Mouse (Mus musculus) kidney, adult 18-20 months (tissue): Measurements from ENCODE around the gene Spon1.

ENCODE experiments used
- DNase-seq: peaks from one replicate; pipeline ENCODE4 v3.0.0; 2021

Spon1 gene

GRCm38 (mm10) chr7:113791991-113792390 lies 26.2 kb downstream of the Spon1 start:
- DNase-seq = no peak

DNA sequence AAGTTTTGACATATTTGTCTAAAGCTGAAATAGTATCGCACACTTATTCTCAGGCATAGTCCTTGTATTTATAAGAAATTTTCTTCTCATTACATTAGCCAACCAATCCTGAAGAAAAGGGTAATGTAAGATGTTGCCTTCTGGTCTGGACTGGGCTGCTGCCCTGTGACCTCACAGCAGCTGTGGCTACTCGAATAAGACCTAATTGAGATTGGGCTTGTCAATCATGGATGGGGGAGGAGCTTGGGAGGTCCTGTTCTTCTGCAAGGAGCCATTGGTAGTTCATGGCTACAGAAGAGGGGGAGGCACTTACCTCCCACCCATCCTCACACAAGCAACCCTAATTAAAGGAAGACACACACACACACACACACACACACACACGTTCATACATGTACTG lies 27.1 kb downstream of the Spon1 start:
- no peak for DNase-seq

DNA sequence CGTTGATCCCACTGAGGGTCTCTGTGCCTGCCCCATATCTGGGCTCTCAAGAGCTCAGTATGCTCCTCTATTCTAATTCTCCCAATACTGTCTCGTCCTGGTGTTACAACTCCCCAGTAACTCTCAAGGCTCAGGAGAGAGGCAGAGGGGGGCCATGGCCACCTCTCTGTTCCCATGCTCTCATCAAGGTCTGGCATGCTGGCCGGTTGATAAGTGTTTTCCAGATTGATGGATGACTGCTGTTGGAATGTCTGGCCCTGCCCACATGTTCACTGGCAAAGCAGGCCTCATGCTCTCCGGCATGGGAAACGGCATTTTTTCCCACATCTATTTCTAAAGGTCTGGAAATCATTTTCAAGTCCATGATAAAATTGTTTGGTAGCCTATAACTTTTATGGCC lies 29.4 kb downstream of the Spon1 start:
- DNase-seq = no peak

DNA sequence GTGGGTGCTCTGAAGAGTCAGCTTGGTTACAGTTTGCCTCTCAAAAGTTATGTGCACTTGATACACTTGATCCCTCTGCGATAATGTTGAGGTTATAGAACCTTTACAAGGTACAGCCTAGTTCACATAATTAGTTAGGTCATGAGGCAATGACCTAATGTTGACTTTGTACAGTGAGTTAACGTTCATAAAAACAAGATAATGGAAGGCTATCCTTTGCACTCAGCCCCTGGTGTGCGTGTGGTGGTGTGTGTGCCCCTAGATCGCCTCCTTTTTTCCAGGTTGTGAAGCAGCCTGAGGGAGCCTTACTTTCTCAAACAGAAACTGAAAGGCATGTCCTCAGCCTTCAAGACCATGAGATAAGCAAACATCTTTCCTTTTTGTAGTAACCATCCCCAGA lies 31.3 kb downstream of the Spon1 start:
- DNase-seq = no peak

- no peak for DNase-seq
These were observed 32.9 kb downstream of the Spon1 start for GRCm38 (mm10) chr7:113798605-113799255.

DNA sequence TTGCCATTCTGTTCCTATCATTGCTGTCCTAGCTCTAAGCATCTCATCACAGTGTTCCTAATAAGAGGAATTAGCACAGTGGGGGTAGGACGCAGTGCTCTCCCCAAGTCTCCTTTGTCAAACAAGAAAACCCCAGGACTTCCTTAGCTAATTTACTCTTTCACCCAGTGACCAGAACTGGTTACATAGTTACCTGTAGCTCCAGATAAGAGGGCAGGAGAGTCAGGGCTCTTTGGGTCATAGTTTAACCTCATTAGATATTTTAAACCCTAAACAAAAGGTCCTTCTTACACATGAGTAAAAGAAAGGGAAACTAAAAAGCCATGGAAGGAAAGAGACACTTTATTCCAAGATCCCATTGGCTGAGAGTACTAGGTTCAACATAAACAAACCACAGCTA lies 44.0 kb downstream of the Spon1 start:
- DNase-seq = no peak

GRCm38 (mm10) chr7:113811376-113812158 lies 45.8 kb downstream of the Spon1 start:
- no peak for DNase-seq

GRCm38 (mm10) chr7:113814101-113814779 lies 48.4 kb downstream of the Spon1 start:
- no peak for DNase-seq

DNA sequence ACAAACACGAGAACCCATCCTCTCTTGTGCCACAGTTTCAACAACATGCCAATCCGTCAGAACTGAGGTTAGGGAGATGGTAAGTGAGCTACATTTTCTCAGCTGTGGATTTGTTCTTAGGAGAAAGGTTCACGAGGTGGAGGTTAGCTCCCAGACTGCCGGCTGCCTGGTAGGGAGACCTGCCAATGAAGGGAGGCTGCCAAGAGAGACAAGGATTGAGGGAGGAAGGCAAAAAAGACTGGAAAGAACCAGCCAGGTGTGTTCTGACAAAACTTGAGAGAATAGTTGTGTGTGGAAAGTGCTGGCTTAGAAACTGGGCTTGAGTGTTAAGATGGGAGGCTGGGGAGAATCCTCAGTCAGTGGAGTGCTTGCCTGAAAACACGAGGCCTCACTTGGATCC lies 49.9 kb downstream of the Spon1 start:
- DNase-seq = no peak

DNA sequence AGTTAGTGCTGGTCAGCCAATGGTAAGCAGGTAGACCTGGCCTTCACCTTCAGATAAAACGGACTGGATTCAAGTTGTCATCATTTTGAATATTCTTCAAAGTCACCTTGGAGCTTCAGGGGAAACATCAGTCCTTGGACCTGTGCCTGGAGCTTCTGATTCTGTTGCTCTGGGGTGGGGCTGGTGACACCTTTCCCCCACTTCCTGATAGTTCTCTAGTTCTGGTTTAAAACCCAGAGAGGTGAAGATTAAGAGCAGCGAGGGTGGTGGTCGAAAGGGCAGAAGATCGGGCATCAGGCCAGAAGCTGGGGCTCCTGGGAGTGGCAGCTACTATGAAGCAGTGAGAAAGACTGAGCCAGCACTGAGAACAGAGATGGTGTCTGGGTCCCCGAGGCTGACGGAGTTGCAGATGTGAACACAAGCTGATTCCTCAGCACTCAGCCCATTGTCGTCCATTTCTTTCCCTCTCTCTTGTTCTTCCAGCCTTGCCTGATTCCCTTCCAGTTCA lies 51.1 kb downstream of the Spon1 start:
- DNase-seq = no peak

DNA sequence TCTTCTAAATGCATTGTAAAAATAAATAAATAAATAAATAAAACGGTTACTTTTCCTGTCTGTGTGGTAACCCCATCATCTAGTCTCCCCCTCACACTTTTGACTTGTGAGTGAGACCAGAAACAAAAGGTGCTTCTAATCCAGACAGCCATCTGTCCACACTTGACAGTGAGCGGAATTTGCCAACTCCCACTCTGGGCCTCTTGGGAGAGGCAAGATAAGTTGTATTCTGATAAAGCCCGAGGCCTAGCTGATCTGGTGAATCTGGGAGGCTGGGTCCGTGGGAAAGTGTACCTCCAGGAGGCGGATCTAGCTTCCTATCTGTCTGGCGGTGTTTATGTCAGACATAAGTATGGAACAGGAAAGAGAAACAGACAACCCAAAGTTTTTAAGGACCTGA lies 52.3 kb downstream of the Spon1 start:
- DNase-seq = no peak

DNA sequence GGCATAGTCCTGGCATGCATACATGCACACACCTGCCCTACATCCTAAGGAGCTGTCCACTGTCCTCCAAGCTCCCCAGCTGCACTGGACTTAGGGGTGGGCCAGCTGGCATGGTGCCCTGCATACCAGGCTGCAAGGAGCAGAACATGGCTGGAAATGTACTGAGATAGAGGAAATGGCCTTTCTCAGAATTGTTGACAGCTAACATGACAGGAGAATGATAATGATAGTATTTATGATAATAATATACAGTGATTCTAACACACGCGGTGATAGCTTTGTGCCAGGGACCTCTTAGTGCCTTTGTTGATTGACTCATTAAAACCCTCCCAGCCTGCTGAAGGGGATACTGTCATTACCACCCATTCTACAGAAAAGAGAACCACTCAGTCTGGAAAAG lies 54.4 kb downstream of the Spon1 start:
- no peak for DNase-seq

DNA sequence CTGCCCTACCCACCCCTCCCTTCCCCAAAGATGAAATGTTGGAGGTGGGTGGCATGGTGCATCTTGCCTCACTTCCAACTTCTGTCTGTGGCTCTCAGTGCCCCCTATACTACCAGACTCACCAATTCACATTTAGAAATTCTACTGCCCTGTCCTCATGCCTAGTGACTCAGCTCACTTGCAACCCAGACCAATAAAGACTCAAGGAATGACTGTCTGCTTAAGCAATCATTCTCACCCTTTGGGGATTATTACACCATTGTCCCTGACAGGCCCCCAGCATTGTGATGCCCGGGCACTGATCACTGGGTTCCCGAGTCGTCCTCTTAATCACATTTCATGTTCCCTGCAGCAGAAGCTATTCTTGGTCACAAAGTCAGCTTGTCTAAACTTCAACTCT lies 57.2 kb downstream of the Spon1 start:
- no peak for DNase-seq

- no peak for DNase-seq
These were observed 58.9 kb downstream of the Spon1 start for GRCm38 (mm10) chr7:113824651-113825050.

DNA sequence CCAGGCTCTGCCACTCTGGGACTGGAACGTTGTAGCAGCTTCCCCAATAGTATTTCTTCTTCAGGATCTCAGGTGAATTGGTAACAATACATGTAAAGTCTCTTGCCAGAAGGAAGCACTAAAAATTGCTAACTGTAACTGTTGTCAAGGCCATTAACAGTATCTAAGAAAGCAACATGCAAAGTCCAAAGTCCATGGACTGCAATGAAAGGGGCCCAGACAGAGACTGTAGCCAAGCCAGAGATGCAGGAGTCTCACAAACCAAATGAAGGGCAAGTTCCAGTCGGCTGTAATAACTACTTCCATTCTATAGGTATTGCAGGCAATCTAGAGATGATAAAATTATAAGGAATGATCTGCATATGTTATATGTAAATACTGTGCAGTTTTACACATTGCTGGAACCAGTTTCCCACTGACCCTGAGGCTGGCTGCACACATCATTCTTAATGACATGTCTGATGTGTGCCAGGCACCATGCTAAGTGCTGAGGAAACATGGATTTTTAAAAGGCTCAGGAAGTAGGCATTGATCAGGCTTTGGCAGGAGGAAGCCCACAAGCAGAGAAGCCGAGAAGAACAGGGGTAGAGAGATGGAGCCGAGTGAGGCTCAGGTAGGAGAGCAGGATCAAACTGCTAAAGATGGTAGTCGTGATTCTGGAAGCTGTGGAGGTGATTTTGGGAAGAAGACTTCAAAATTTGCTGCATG lies 59.9 kb downstream of the Spon1 start:
- no peak for DNase-seq

GRCm38 (mm10) chr7:113826510-113826909 lies 60.7 kb downstream of the Spon1 start:
- no peak for DNase-seq

DNA sequence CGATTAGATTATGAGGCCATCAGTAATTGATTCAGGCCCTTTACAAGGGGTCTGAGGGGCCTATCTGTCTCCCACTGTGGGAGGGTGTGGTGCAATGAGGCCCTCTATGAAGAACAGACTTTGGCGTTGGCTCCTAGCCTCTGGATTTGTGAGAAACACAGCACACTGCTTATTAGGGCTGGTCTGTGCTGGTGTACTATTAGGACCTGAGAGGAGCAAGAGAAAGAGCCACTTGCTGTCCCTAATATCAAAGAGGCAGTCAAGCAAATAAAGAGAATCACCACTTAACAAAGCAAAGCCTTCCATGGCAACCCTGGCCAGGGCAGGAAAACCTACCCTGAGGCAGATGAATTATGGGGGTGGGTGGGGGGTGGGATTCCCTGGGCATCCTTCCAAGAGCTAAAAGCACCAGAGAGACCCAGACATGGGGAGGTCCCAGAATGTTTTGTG lies 62.3 kb downstream of the Spon1 start:
- no peak for DNase-seq

DNA sequence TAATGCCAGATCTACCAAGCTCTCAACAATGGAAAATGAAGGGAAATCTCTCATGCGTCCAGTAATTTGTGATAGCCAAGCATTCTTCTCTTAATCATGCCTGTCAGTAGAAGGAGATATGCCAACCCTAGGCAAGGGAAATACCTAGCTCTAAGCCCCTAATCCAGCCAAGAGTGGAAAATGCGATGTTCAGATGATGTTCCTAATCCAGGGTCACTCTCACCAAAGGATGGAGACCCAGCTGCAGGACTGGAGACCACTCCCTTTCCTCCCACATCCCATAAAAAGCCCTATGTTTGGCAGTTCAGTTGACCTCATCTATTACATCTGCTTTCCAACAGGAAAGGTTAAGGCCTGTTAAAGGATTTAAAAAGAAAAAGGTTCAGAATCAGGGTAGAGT lies 62.8 kb downstream of the Spon1 start:
- no peak for DNase-seq

GRCm38 (mm10) chr7:113837151-113837550 lies 71.4 kb downstream of the Spon1 start:
- DNase-seq = no peak

DNA sequence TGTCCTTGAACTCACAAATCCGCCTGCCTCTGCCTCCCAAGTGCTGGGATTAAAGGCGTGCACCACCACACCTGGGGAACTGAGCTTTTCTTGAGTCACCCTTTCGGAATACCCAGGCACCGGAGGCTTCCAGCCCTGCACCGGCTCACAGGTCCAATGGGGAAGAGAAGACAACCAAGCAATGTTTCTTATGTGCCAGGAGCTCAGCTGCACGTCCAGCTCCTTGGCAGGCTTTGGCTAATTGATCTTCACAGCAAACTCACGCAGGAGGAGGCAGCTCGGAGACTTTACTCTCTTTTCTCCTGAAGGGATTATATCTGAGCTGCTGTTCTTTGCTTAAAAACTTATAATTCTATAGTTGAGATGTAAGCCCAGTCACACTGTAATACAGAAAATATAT lies 73.6 kb downstream of the Spon1 start:
- no peak for DNase-seq

GRCm38 (mm10) chr7:113841521-113841920 lies 75.7 kb downstream of the Spon1 start:
- no peak for DNase-seq

DNA sequence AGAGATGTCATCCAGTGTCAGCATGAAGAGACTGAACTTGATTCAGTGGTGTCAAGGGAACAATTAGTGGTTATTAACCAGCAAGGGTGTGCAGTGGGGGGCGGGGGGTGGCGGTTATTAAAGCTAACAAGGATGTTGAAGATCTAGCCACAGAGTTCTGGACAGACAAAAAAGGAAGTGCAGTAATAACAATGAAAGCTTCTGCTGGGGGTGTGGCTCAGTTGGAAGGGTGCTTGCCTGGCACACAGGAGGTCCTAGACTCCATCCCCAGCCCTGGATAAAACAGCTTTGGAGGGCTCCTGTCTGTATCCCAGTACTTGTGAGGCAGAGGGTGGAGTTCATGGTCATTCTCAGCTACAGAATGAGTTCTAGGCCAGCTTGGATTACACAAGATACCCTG lies 77.4 kb downstream of the Spon1 start:
- DNase-seq = no peak

DNA sequence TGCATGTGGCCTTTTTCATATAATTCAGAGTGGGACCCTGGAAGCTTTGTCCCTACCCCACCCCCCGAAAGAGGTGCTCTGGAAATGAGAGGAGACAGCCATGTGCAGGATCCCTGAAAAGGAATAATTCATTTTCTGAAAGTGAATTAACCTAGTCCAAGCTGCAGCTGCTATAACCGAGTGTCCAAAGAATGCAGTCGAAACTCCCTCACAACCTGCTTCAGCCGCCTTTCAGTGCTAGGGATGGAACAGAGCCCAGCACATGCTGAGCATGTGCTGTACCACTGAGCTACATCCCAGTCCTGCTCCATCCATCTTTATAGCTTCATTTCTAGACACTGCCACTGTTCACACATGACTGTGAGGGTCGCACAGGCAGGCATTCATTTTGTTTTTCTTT lies 79.4 kb downstream of the Spon1 start:
- no peak for DNase-seq
